Mouse (Mus musculus) midbrain, postnatal 0 days (tissue): ENCODE results near the gene Cyp2d9. TPM values are rescaled to one million over a fixed set of nuclear protein-coding genes. Genes with fewer than 3 reads are reported as not detected.
"Not testable (repeated sequence)": the region's sequence is repeated elsewhere in the genome, so short reads cannot be mapped to it uniquely, and the experiment has no call there.

Source experiments
- ATAC-seq: fragments of 200-750 bp; cut with Nextera tagmentation; 2 replicates; pipeline ENCODE4 v1.8.0; 2017; ENCODE audit warnings: moderate number of reproducible peaks, mild to moderate bottlenecking, moderate TSS enrichment, moderate library complexity; ENCODE audit not compliant: low FRiP score
- DNase-seq: peaks from one replicate; pipeline ENCODE4 v3.0.0-alpha.2; 2015; ENCODE audit warnings: low spot score
- H3K27ac ChIP-seq: fragments of 300-500 bp; sonication (generic); 2 replicates; pipeline ENCODE4 v1.5.1; 2014; ENCODE audit warnings: low read depth, mild to moderate bottlenecking, low read length, mixed read lengths
- H3K27me3 ChIP-seq: fragments of 300-500 bp; sonication (generic); 2 replicates; pipeline ENCODE4 v1.6.1; 2014; ENCODE audit warnings: low read length, control low read depth, mixed read lengths; ENCODE audit not compliant: insufficient read depth
- H3K36me3 ChIP-seq: fragments of 300-500 bp; sonication (generic); 2 replicates; pipeline ENCODE4 v1.6.1; 2014; ENCODE audit warnings: low read length, control low read depth, mixed read lengths; ENCODE audit not compliant: insufficient read depth
- H3K4me1 ChIP-seq: fragments of 300-500 bp; sonication (generic); 2 replicates; pipeline ENCODE4 v1.6.1; 2014; ENCODE audit warnings: mild to moderate bottlenecking, control low read depth, antibody characterized with exemption, low read length, mixed read lengths; ENCODE audit not compliant: insufficient read depth
- H3K4me2 ChIP-seq: fragments of 300-500 bp; sonication (generic); 2 replicates; pipeline ENCODE4 v1.6.1; 2014; ENCODE audit warnings: low read depth, mild to moderate bottlenecking, low read length, mixed read lengths; ENCODE audit not compliant: poor library complexity, severe bottlenecking
- H3K4me3 ChIP-seq: fragments of 300-500 bp; sonication (generic); 2 replicates; pipeline ENCODE4 v1.5.1; 2014; ENCODE audit warnings: low read depth, mild to moderate bottlenecking, low read length, moderate library complexity
- H3K9ac ChIP-seq: fragments of 300-500 bp; sonication (generic); replicated peaks from 2 replicates; pipeline ENCODE4 v1.6.1; 2014; ENCODE audit warnings: mild to moderate bottlenecking, low read length, moderate library complexity, mixed read lengths; ENCODE audit not compliant: poor library complexity, severe bottlenecking
- H3K9me3 ChIP-seq: fragments of 300-500 bp; sonication (generic); 2 replicates; pipeline ENCODE4 v1.6.1; 2016; ENCODE audit warnings: low read length, control low read depth
- CTCF ChIP-seq: IDR thresholded peaks from 2 replicates; pipeline ENCODE4 v1.5.1; 2016; ENCODE audit warnings: antibody characterized with exemption, mild to moderate bottlenecking
- WGBS: fragments of 180-500 bp; shearing (Covaris S2); extraction: QIAGEN DNeasy Blood & Tissue Kit; methylation state at CpG from one replicate; pipeline ENCODE4 v1.1.7; 2014; 5-methylcytosine and 5-hydroxymethylcytosine counted together
- polyA plus RNA-seq: library from polyadenylated mRNA; unstranded; fragments of >200 nt; fragmentation: Nextera tagmentation; extraction: Ambion mirVana; gene quantifications from 2 replicates; pipeline ENCODE4 v1.2.1, GENCODE M21; 2015
- total RNA-seq: library from RNA; depleted of rRNA; stranded (reverse); fragments of >200 nt; gene quantifications from 2 replicates; pipeline ENCODE4 v1.2.3, GENCODE M21; 2014; rRNA removed

Gene Cyp2d9
- total RNA-seq (not detected in 2 replicates), polyA plus RNA-seq (not detected in 2 replicates)

GRCm38 (mm10) chr15:82433137-82433536, at the start of gene Cyp2d9:
Gene Cyp2d9 (plus strand): TSS chr15:82433437.
- TF ChIP-seq CTCF, result no peak
- Histone ChIP-seq H3K9me3 (no peaks in the 10 kb centered on the region; the same call in 1 of the 2 replicates), H3K9ac (no peak within 1 kb of the TSS), H3K36me3 (no peaks in the 10 kb centered on the region), H3K4me3 (no peak within 1 kb of the TSS), H3K27me3 (no peaks in the 10 kb centered on the region), H3K27ac (no peak within 1 kb of the TSS), H3K4me1 (no peaks in the 10 kb centered on the region), H3K4me2 (no peak within 1 kb of the TSS)
- no peak for ATAC-seq
- no peak for DNase-seq

GRCm38 (mm10) chr15:82385729-82386128, 47.5 kb upstream of the Cyp2d9 start:
- 97% methylated on average over 2 of the region's 2 CpGs for WGBS
- ATAC-seq (no peak), DNase-seq (no peak)
- H3K4me2 ChIP-seq, result no peak overlapping the region
- H3K36me3 ChIP-seq, result no peaks in the 10 kb centered on the region
- H3K27me3 ChIP-seq, result no peaks in the 10 kb centered on the region
- H3K9ac ChIP-seq, result no peak overlapping the region
- no peaks in the 10 kb centered on the region for H3K9me3 ChIP-seq
- H3K4me3 ChIP-seq, result no peak overlapping the region
- TF ChIP-seq CTCF, result no peak
- no peak overlapping the region for H3K27ac ChIP-seq
- H3K4me1 ChIP-seq, result no peaks in the 10 kb centered on the region

- WGBS, result 92% methylated on average over 10 of the region's 10 CpGs
- H3K27ac ChIP-seq, DNase-seq, H3K27me3 ChIP-seq, ATAC-seq, H3K36me3 ChIP-seq, H3K9ac ChIP-seq, H3K4me2 ChIP-seq, H3K4me3 ChIP-seq, H3K4me1 ChIP-seq, H3K9me3 ChIP-seq: not testable (repeated sequence)
Observed at GRCm38 (mm10) chr15:82389916-82390315, 43.3 kb upstream of the Cyp2d9 start.

- not testable (repeated sequence) for DNase-seq, H3K27me3 ChIP-seq, H3K9ac ChIP-seq, H3K4me3 ChIP-seq, H3K4me1 ChIP-seq, H3K27ac ChIP-seq, H3K4me2 ChIP-seq, H3K9me3 ChIP-seq, ATAC-seq, H3K36me3 ChIP-seq
- 81% methylated on average over 2 of the region's 2 CpGs for WGBS
Observed at GRCm38 (mm10) chr15:82393922-82394321, 39.3 kb upstream of the Cyp2d9 start, which contains the start of gene Cyp2d11. Gene Cyp2d11 (minus strand): TSS chr15:82394022.

- H3K27me3 ChIP-seq, H3K4me3 ChIP-seq, ATAC-seq, H3K36me3 ChIP-seq, H3K4me1 ChIP-seq, H3K4me2 ChIP-seq, H3K9ac ChIP-seq, DNase-seq, H3K9me3 ChIP-seq, H3K27ac ChIP-seq: not testable (repeated sequence)
- 100% methylated on average over 3 of the region's 3 CpGs for WGBS
Observed at GRCm38 (mm10) chr15:82395955-82396354, 37.3 kb upstream of the Cyp2d9 start.

GRCm38 (mm10) chr15:82401516-82401915, 31.7 kb upstream of the Cyp2d9 start:
- Histone ChIP-seq H3K27me3 (no peaks in the 10 kb centered on the region), H3K27ac (no peak overlapping the region), H3K36me3 (no peaks in the 10 kb centered on the region), H3K9me3 (no peaks in the 10 kb centered on the region), H3K9ac (no peak overlapping the region), H3K4me2 (no peak overlapping the region), H3K4me1 (no peaks in the 10 kb centered on the region), H3K4me3 (no peak overlapping the region)
- DNase-seq, result no peak
- no peak for ATAC-seq
- WGBS, result 22% methylated on average over 2 of the region's 2 CpGs
- no peak for TF ChIP-seq CTCF
